In the genomic region with DNA sequence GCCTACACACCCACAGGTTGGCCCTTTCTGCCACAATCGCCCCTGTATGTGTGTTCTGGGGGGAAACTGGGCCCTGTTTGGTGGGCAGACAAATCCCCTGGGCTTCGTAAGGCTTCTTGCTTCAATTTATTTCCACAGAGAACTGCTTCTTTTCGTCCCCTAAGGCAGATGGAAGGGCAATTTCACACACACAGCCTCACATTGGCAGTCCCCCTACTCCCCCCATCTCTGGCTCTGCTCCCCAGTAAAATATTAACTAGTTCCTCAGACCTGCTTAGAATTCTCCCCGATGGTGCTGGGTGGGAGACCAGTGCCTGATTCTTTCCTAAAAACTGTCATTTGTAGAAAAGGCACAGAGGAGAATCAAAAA, we compare ENCODE assay signal across 8 mouse cellular contexts. TPM values are rescaled to one million over a fixed set of nuclear protein-coding genes. Genes with fewer than 3 reads are reported as not detected.
A peak's percentile ranks its signal among the peaks of the same experiment; 100 is the strongest.
DNase-seq lines count a peak whose midpoint lies in the region; ATAC-seq and TF ChIP-seq lines count a peak whose summit lies in the region.

No protein-coding gene starts in this region.

- 28% methylated on average over 4 of the region's 4 CpGs for WGBS in lung, embryonic 16.5 days
- 47% methylated on average over 4 of the region's 4 CpGs for WGBS in lung, adult 2 months
- 22% methylated on average over 4 of the region's 4 CpGs for WGBS in forebrain, embryonic 13.5 days
- WGBS in limb, embryonic 10.5 days, result 20% methylated on average over 4 of the region's 4 CpGs
- 21% methylated on average over 4 of the region's 4 CpGs for WGBS in stomach, embryonic 14.5 days

- H3K27ac ChIP-seq in lung, embryonic 16.5 days (ENCODE audit: low read length), result peak overlapping the region; percentile 100
- H3K27ac ChIP-seq in forebrain, embryonic 13.5 days, result peak overlapping the region; percentile 100
- peak overlapping the region; percentile 98 for H3K27ac ChIP-seq in limb, embryonic 10.5 days
- H3K27ac ChIP-seq in stomach, embryonic 14.5 days (ENCODE audit: low read length), result peak overlapping the region; percentile 100

- no peak for TF ChIP-seq POLR2A in lung, adult 2 months (IDR thresholded peaks at IDR 0.05; ENCODE audit: borderline replicate concordance, extremely low read depth, low read depth, low read length)

- ATAC-seq in lung, embryonic 16.5 days (ENCODE audit: low read depth), result no peak
- ATAC-seq in forebrain, embryonic 13.5 days, result no peak
- ATAC-seq in stomach, embryonic 14.5 days (ENCODE audit: insufficient number of reproducible peaks, insufficient read depth, low FRiP score, low read depth), result no peak

- TF ChIP-seq CTCF in lung, adult 2 months (IDR thresholded peaks at IDR 0.05; ENCODE audit: insufficient read depth, low read length), result no peak

- no peak for DNase-seq in lung, adult 2 months
- DNase-seq in limb, embryonic 10.5 days (ENCODE audit: low spot score), result no peak
- DNase-seq in Muller cell, postnatal 12 days (ENCODE audit: inconsistent ontology term), result no peak
- DNase-seq in layer of hippocampus, postnatal 14 days (ENCODE audit: low spot score in 2 of 2), result no peak
- DNase-seq in retina, postnatal 1 day, result no peak

- H3K4me3 ChIP-seq in lung, embryonic 16.5 days (ENCODE audit: low read length), result no peak overlapping the region
- H3K4me3 ChIP-seq in lung, adult 2 months (replicated peaks; ENCODE audit: extremely low read depth, low read depth, low read length), result no peak overlapping the region
- H3K4me3 ChIP-seq in forebrain, embryonic 13.5 days, result no peak overlapping the region
- no peak overlapping the region; the same call in 1 of the 2 replicates for H3K4me3 ChIP-seq in limb, embryonic 10.5 days
- no peak overlapping the region for H3K4me3 ChIP-seq in stomach, embryonic 14.5 days (ENCODE audit: low read depth, low read length)

- H3K9ac ChIP-seq in lung, embryonic 16.5 days (ENCODE audit: low read length), result peak overlapping the region; percentile 79
- peak overlapping the region; percentile 73 for H3K9ac ChIP-seq in forebrain, embryonic 13.5 days
- peak overlapping the region; percentile 71; the same call in 1 of the 2 replicates for H3K9ac ChIP-seq in stomach, embryonic 14.5 days (replicated peaks; ENCODE audit: low read depth, low read length)

- no peaks in the 10 kb centered on the region for H3K36me3 ChIP-seq in lung, embryonic 16.5 days (ENCODE audit: control insufficient read depth, insufficient read depth, low read length)
- H3K36me3 ChIP-seq in forebrain, embryonic 13.5 days (ENCODE audit: poor library complexity, severe bottlenecking), result no peaks in the 10 kb centered on the region
- no peaks in the 10 kb centered on the region for H3K36me3 ChIP-seq in limb, embryonic 10.5 days
- no peaks in the 10 kb centered on the region for H3K36me3 ChIP-seq in stomach, embryonic 14.5 days (ENCODE audit: control insufficient read depth, insufficient read depth, low read length)

- H3K9me3 ChIP-seq in lung, embryonic 16.5 days (ENCODE audit: control insufficient read depth, low read length), result no peaks in the 10 kb centered on the region
- H3K9me3 ChIP-seq in forebrain, embryonic 13.5 days (replicated peaks), result no peaks in the 10 kb centered on the region
- H3K9me3 ChIP-seq in limb, embryonic 10.5 days (replicated peaks), result no peaks in the 10 kb centered on the region
- no peaks in the 10 kb centered on the region for H3K9me3 ChIP-seq in stomach, embryonic 14.5 days (ENCODE audit: control insufficient read depth, low read depth, low read length)

- no peak overlapping the region for H3K4me2 ChIP-seq in lung, embryonic 16.5 days (ENCODE audit: low read depth, low read length)
- H3K4me2 ChIP-seq in forebrain, embryonic 13.5 days, result no peak overlapping the region
- peak overlapping the region; percentile 12; the same call in 1 of the 2 replicates for H3K4me2 ChIP-seq in stomach, embryonic 14.5 days (replicated peaks; ENCODE audit: low read depth, low read length)

- peaks cover 74% of the 10 kb centered on the region for H3K4me1 ChIP-seq in lung, embryonic 16.5 days (replicated peaks; ENCODE audit: control insufficient read depth, insufficient read depth, low read length)
- H3K4me1 ChIP-seq in lung, adult 2 months (ENCODE audit: control insufficient read depth, insufficient read depth, low read length), result peaks cover 59% of the 10 kb centered on the region
- peaks cover 84% of the 10 kb centered on the region for H3K4me1 ChIP-seq in forebrain, embryonic 13.5 days
- peaks cover 99% of the 10 kb centered on the region for H3K4me1 ChIP-seq in limb, embryonic 10.5 days
- peaks cover 81% of the 10 kb centered on the region for H3K4me1 ChIP-seq in stomach, embryonic 14.5 days (ENCODE audit: control insufficient read depth, insufficient read depth, low read length)

- H3K27me3 ChIP-seq in lung, embryonic 16.5 days (ENCODE audit: control insufficient read depth, insufficient read depth, low read depth, low read length), result no peaks in the 10 kb centered on the region
- no peaks in the 10 kb centered on the region for H3K27me3 ChIP-seq in forebrain, embryonic 13.5 days
- no peaks in the 10 kb centered on the region for H3K27me3 ChIP-seq in limb, embryonic 10.5 days (ENCODE audit: low read depth, poor library complexity, severe bottlenecking)
- H3K27me3 ChIP-seq in stomach, embryonic 14.5 days (ENCODE audit: control insufficient read depth, insufficient read depth, low read length), result no peaks in the 10 kb centered on the region

RNA-seq across cellular contexts. Expression of gene Zmynd8, which starts 12.9 kb away (rescaled TPM):
- 40.6 and 48.7 TPM in 2 replicates for polyA plus RNA-seq in lung, embryonic 16.5 days (2015; fragmentation: Nextera tagmentation; extraction: Ambion mirVana)
- polyA plus RNA-seq in lung, adult 2 months (2012; rRNA removed), result 25.3 and 29.8 TPM in 2 replicates
- 73.3 and 85.4 TPM in 2 replicates for polyA plus RNA-seq in forebrain, embryonic 13.5 days (2015; fragmentation: Nextera tagmentation; extraction: Ambion mirVana)
- polyA plus RNA-seq in limb, embryonic 10.5 days (2016; fragmentation: Nextera tagmentation; extraction: Ambion mirVana), result 59.3 and 59.5 TPM in 2 replicates
- 53.1 and 57.6 TPM in 2 replicates for polyA plus RNA-seq in stomach, embryonic 14.5 days (2014; fragmentation: Nextera tagmentation; extraction: Ambion mirVana)
- 100 to 1,000 TPM; 138 to 143 TPM for total RNA-seq in layer of hippocampus, postnatal 14 days (2021)
